Mouse (Mus musculus) left cerebral cortex, postnatal 4 days (tissue): ENCODE data around the gene Sbds. TPM values are rescaled to one million over a fixed set of nuclear protein-coding genes. Genes with fewer than 3 reads are reported as not detected.
"Not testable (repeated sequence)": the region's sequence is repeated elsewhere in the genome, so short reads cannot be mapped to it uniquely, and the experiment has no call there.

ENCODE experiments used
- DNase-seq: peaks from one replicate; pipeline ENCODE4 v3.0.0-alpha.2; 2022
- intact Hi-C: fragments of 180-260 bp; cut with DNase I; formaldehyde crosslinking; loops from one replicate; pipeline ENCODE4 v1.15.1; 2025
- total RNA-seq, 2 experiments: library from RNA; stranded (reverse); gene quantifications; 2 replicates each; pipeline ENCODE4 v1.2.3; 2021

The Sbds gene
- total RNA-seq, 2 experiments from 2014 or later, result 37.4 to 38.3 TPM

GRCm38 (mm10) chr5:130257303-130257702 is 2.0 kb upstream of the Sbds start:
- intact Hi-C loops, result loop anchor here (10.0 kb wide), 1 partner anchor 1047 kb away; the partner anchor contains the start of gene Galnt17
- no peak for DNase-seq

- intact Hi-C loops, result loop anchor here (10.0 kb wide), 1 partner anchor 1048 kb away; the partner anchor contains the start of gene Galnt17
- peak; percentile 93 for DNase-seq
Observed at GRCm38 (mm10) chr5:130256678-130257271, 1.4 kb upstream of the Sbds start.

GRCm38 (mm10) chr5:130255799-130256525 is 632 bp upstream of the Sbds start:
- intact Hi-C loops, result loop anchor here (10.0 kb wide), 1 partner anchor 1049 kb away; the partner anchor contains the start of gene Galnt17
- DNase-seq, result not testable (repeated sequence)

- DNase-seq, result no peak
- intact Hi-C loops, result loop anchor here (10.0 kb wide), 1 partner anchor 1050 kb away; the partner anchor contains the start of gene Galnt17
Observed at GRCm38 (mm10) chr5:130254164-130255016, 940 bp downstream of the Sbds start.

GRCm38 (mm10) chr5:130247823-130248222 is 7.5 kb downstream of the Sbds start:
- intact Hi-C loops, result no loop called here

GRCm38 (mm10) chr5:130241426-130241825 is 13.9 kb downstream of the Sbds start:
- DNase-seq, result no peak
- intact Hi-C loops, result no loop called here

More at GRCm38 (mm10) chr5:130247823-130248222, 7.5 kb downstream of the Sbds start:
- no peak for DNase-seq

GRCm38 (mm10) chr5:130239856-130240255 is 15.5 kb downstream of the Sbds start:
- DNase-seq, result no peak
- intact Hi-C loops, result no loop called here

- intact Hi-C loops, result no loop called here
- no peak for DNase-seq
Observed at GRCm38 (mm10) chr5:130239236-130239635, 16.1 kb downstream of the Sbds start.

- intact Hi-C loops, result no loop called here
- DNase-seq, result no peak
Observed at GRCm38 (mm10) chr5:130236302-130236701, 19.0 kb downstream of the Sbds start.

GRCm38 (mm10) chr5:130228120-130228519 is 27.2 kb downstream of the Sbds start:
- intact Hi-C loops, result no loop called here
- DNase-seq, result no peak

GRCm38 (mm10) chr5:130226790-130227189 is 28.5 kb downstream of the Sbds start:
- DNase-seq, result no peak
- intact Hi-C loops, result no loop called here

GRCm38 (mm10) chr5:130222146-130223004 is 33.0 kb downstream of the Sbds start:
- intact Hi-C loops, result no loop called here
- DNase-seq, result peak; percentile 94

GRCm38 (mm10) chr5:130221760-130222145 is 33.6 kb downstream of the Sbds start:
- intact Hi-C loops, result no loop called here

GRCm38 (mm10) chr5:130221316-130221715 is 34.0 kb downstream of the Sbds start:
- no peak for DNase-seq
- intact Hi-C loops, result no loop called here

More at GRCm38 (mm10) chr5:130221760-130222145, 33.6 kb downstream of the Sbds start:
- no peak for DNase-seq

- no peak for DNase-seq
- intact Hi-C loops, result no loop called here
Observed at GRCm38 (mm10) chr5:130218336-130218735, 37.0 kb downstream of the Sbds start.

- intact Hi-C loops, result no loop called here
- no peak for DNase-seq
Observed at GRCm38 (mm10) chr5:130217406-130217805, 37.9 kb downstream of the Sbds start.

GRCm38 (mm10) chr5:130216781-130217180 is 38.5 kb downstream of the Sbds start, which contains the start of gene Tmem248:
Gene Tmem248 (plus strand): TSS chr5:130217081.
- intact Hi-C loops, result no loop called here
- no peak for DNase-seq

GRCm38 (mm10) chr5:130212956-130213355 is 42.4 kb downstream of the Sbds start:
- intact Hi-C loops, result no loop called here
- no peak for DNase-seq

- no peak for DNase-seq
- intact Hi-C loops, result no loop called here
Observed at GRCm38 (mm10) chr5:130207299-130207698, 48.0 kb downstream of the Sbds start.

GRCm38 (mm10) chr5:130205441-130206023 is 49.8 kb downstream of the Sbds start:
- intact Hi-C loops, result no loop called here
- no peak for DNase-seq
